Mouse (Mus musculus): ENCODE results near the gene Uvrag. TPM values are rescaled to one million over a fixed set of nuclear protein-coding genes. Genes with fewer than 3 reads are reported as not detected.

Uvrag gene
- polyA plus RNA-seq (2021; fragmentation: Nextera tagmentation): 17.2 and 27.8 TPM in 2 replicates
- long read RNA-seq, experiment 1, full-length matches to known transcripts: 137 of 183 reads
- long read RNA-seq, experiment 1, partial matches to known transcripts: 10 of 183 reads
- long read RNA-seq, experiment 1, other reads (novel, unspliced or antisense): 36 of 183 reads
- long read RNA-seq, experiment 2, full-length matches to known transcripts: 10 of 31 reads
- long read RNA-seq, experiment 2, partial matches to known transcripts: 15 of 31 reads
- long read RNA-seq, experiment 2, other reads (novel, unspliced or antisense): 6 of 31 reads

GRCm38 (mm10) chr7:99140984-99141918 lies at the start of gene Uvrag:
Uvrag (minus strand) TSS chr7:99141141.

GRCm38 (mm10) chr7:99182432-99183172 lies 41.7 kb upstream of the Uvrag start, which contains the start of gene Dgat2:
Dgat2 (minus strand) TSS chr7:99182719.

Other genes with a start within 250 kb of the Uvrag start
- 83.1 and 96.6 TPM in 2 replicates for gene Dgat2, start 41.6 kb upstream of the Uvrag start, polyA plus RNA-seq (2021; fragmentation: Nextera tagmentation)
- gene Mogat2, start 97.5 kb upstream of the Uvrag start, polyA plus RNA-seq (2021; fragmentation: Nextera tagmentation): 0.11 TPM in 1 of 2 replicates, not detected in the other
- 33.9 and 44.2 TPM in 2 replicates for gene Map6, start 126.3 kb upstream of the Uvrag start, polyA plus RNA-seq (2021; fragmentation: Nextera tagmentation)
- gene Serpinh1, start 212.1 kb upstream of the Uvrag start, polyA plus RNA-seq (2021; fragmentation: Nextera tagmentation): 2.1 and 5.9 TPM in 2 replicates
- 12.7 and 13.6 TPM in 2 replicates for gene Gdpd5, start 240.3 kb upstream of the Uvrag start, polyA plus RNA-seq (2021; fragmentation: Nextera tagmentation)